In the genomic region with DNA sequence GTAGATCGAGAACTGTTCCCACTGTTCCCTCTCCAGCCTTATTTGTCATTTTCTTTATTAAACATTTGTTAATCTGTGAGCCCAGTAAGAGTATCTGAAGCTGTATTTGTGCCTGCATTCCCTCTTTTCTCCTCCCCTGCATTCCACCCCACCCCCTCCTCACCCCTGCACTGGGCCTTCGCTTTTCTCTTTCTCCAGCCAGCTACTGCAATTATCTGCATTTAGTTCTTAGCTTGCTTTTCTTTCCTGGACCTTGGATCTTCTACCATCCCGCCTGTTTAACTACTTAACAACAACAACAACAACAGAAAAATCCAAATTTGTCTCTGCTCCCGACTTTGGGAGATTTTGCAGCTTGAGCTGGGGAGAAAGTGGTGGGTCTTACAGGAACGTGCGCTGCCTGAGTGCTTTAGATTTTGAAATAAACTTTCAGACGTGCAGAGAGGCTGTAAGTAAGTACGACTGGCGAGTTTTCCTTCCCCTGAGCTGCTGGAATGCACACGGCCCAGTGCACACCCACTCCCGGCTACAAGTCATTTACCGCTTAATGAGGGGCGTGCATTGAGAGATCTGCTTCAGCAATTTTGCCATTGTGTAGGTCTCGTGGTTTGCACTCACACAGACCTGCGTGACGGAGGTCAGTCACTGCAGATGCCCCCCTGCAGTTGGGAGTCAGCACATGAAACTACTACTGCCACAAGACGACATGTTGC, we compare ENCODE assay signal across 9 mouse cellular contexts. TPM values are rescaled to one million over a fixed set of nuclear protein-coding genes. Genes with fewer than 3 reads are reported as not detected.
DNase-seq lines count a peak whose midpoint lies in the region; ATAC-seq lines count a peak whose summit lies in the region.
"Had no signal": no experiment of that assay in that cellular context is flagged by ENCODE, and none has a peak within 500 bp of the region (broad histone marks: within the 10 kb centered on the region; RNA-seq: fewer than 3 reads in every experiment).

No protein-coding gene starts in this region.

- ATAC-seq in forebrain, embryonic 11.5 days (replicated peaks; ENCODE audit: low FRiP score): peak; percentile 80
- ATAC-seq in midbrain, embryonic 16.5 days: no peak

- H3K9me3 ChIP-seq in forebrain, embryonic 11.5 days (ENCODE audit: control insufficient read depth, low read length): no peaks in the 10 kb centered on the region
- no peaks in the 10 kb centered on the region for H3K9me3 ChIP-seq in midbrain, embryonic 16.5 days (replicated peaks; ENCODE audit: control insufficient read depth, low read length, poor library complexity, severe bottlenecking)

- no peaks in the 10 kb centered on the region for H3K27me3 ChIP-seq in forebrain, embryonic 11.5 days (ENCODE audit: control insufficient read depth, insufficient read depth, low read length)
- peaks cover 5% of the 10 kb centered on the region; the same call in 1 of the 2 replicates for H3K27me3 ChIP-seq in midbrain, embryonic 16.5 days (ENCODE audit: control insufficient read depth, insufficient read depth, low read depth, low read length)

- DNase-seq in embryo, embryonic 11 days: peak; percentile 58
- peak; percentile 70 for DNase-seq in forebrain, embryonic 11.5 days (ENCODE audit: low spot score)
- peak; percentile 9 to 15 for DNase-seq in kidney, adult 8-10 months
- DNase-seq in gastrocnemius, postnatal 14 days: no peak
- DNase-seq in left cerebral cortex, postnatal 36 days (ENCODE audit: low spot score in 2 of 2): no peak
- no peak for DNase-seq in gastrocnemius, postnatal 4 days (ENCODE audit: low spot score in 2 of 2)
- DNase-seq: cerebellum, postnatal 14 days; lung, postnatal 36 days had no signal

- 8% methylated on average over 17 of the region's 17 CpGs for WGBS in forebrain, embryonic 11.5 days
- WGBS in midbrain, embryonic 16.5 days: 9% methylated on average over 17 of the region's 17 CpGs

- H3K36me3 ChIP-seq in forebrain, embryonic 11.5 days (ENCODE audit: control insufficient read depth, insufficient read depth, low read length): no peaks in the 10 kb centered on the region
- no peaks in the 10 kb centered on the region for H3K36me3 ChIP-seq in midbrain, embryonic 16.5 days (ENCODE audit: control insufficient read depth, insufficient read depth, low read length)

- peak overlapping the region; percentile 39; the same call in 1 of the 2 replicates for H3K4me2 ChIP-seq in forebrain, embryonic 11.5 days (ENCODE audit: low read depth, low read length, severe bottlenecking)
- peak overlapping the region; percentile 1; the same call in 1 of the 2 replicates for H3K4me2 ChIP-seq in midbrain, embryonic 16.5 days (ENCODE audit: low read length)

- peaks cover 14% of the 10 kb centered on the region for H3K4me1 ChIP-seq in forebrain, embryonic 11.5 days (replicated peaks; ENCODE audit: control insufficient read depth, insufficient read depth, low read length)
- H3K4me1 ChIP-seq in midbrain, embryonic 16.5 days (ENCODE audit: control insufficient read depth, insufficient read depth, low read length): peaks cover 6% of the 10 kb centered on the region; the same call in 1 of the 2 replicates

- H3K9ac ChIP-seq in forebrain, embryonic 11.5 days (ENCODE audit: low read length): peak overlapping the region; percentile 43
- no peak overlapping the region for H3K9ac ChIP-seq in midbrain, embryonic 16.5 days (ENCODE audit: low read depth, low read length)

- H3K27ac ChIP-seq in forebrain, embryonic 11.5 days (ENCODE audit: low read depth, low read length): peak overlapping the region; percentile 78
- no peak overlapping the region for H3K27ac ChIP-seq in midbrain, embryonic 16.5 days (ENCODE audit: low read length)

- intact Hi-C loops in gastrocnemius, postnatal 14 days (cut with DNase I; ENCODE audit: low total_unique reads): no loop called here
- intact Hi-C loops in left cerebral cortex, postnatal 36 days (cut with DNase I): no loop called here

- H3K4me3 ChIP-seq in forebrain, embryonic 11.5 days (ENCODE audit: low read depth, low read length): no peak overlapping the region
- no peak overlapping the region for H3K4me3 ChIP-seq in midbrain, embryonic 16.5 days (ENCODE audit: low read depth, low read length)

RNA-seq across cellular contexts. Expression of a gene that starts 13.5 kb away (rescaled TPM):
- polyA plus RNA-seq in forebrain, embryonic 11.5 days (2014; fragmentation: Nextera tagmentation; extraction: Ambion mirVana): 13.7 and 14.0 TPM in 2 replicates
- 4.3 and 4.6 TPM in 2 replicates for polyA plus RNA-seq in midbrain, embryonic 16.5 days (2015; fragmentation: Nextera tagmentation; extraction: Ambion mirVana)
- total RNA-seq in gastrocnemius, postnatal 14 days (2021): 1 to 10 TPM; 3.6 to 4.6 TPM
- total RNA-seq in left cerebral cortex, postnatal 36 days (2021): 10 to 100 TPM; 16.7 to 21.5 TPM
- total RNA-seq in gastrocnemius, postnatal 4 days (2021): 10 to 100 TPM in 1 of 2 experiments, 1 to 10 TPM in 1; 9.7 to 10.7 TPM

Comparison
In these comparisons a context has a peak if more than half of its experiments do, and no peak if none do; other contexts are left out.
1. DNase-seq: peak in embryo, embryonic 11 days (single experiment), forebrain, embryonic 11.5 days (single experiment) and kidney, adult 8-10 months (2 of 2); none in gastrocnemius, postnatal 14 days (single experiment), left cerebral cortex, postnatal 36 days (0 of 2) and gastrocnemius, postnatal 4 days (0 of 2).